In the genomic region with DNA sequence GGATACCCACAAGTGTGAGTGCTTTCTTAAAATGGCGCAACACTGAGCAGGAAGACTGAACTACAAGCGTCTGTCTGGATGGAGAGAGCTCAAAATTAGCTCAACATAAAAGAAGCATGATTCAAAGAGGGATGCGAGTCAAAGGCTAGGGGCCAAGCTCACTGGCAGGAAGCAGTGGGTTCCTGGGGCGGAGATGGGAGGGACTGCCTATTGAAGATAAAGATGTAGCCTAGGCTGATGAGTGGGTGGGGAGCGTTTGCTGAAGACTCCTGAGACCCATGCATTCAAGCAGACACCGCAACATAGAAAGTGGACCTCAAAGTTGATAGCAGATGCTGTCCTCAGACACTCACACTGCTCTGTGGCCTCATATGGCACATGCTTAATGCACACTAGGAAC, we compare ENCODE assay signal across 26 mouse cellular contexts.
DNase-seq lines count a peak whose midpoint lies in the region; ATAC-seq lines count a peak whose summit lies in the region.
"Had no signal": no experiment of that assay in that cellular context is flagged by ENCODE, and none has a peak within 500 bp of the region (broad histone marks: within the 10 kb centered on the region; RNA-seq: fewer than 3 reads in every experiment).

No protein-coding gene starts in this region.

- ATAC-seq in megakaryocyte, adult 5-6 weeks (ENCODE audit: poor library complexity, severe bottlenecking): no peak
- 0 out of 2 replicates have a peak, but pooled peaks have one; percentile 3 for ATAC-seq in granulocyte monocyte progenitor cell, adult 5-6 weeks (replicated peaks; ENCODE audit: poor library complexity, severe bottlenecking)
- 0 out of 2 replicates have a peak, but pooled peaks have one; percentile 16 for ATAC-seq in liver, embryonic 16.5 days (ENCODE audit: low read depth)
- ATAC-seq: forebrain, postnatal 0 days; intestine, embryonic 15.5 days; midbrain, embryonic 13.5 days had no signal

- no peak overlapping the region for H3K4me2 ChIP-seq in liver, embryonic 16.5 days (ENCODE audit: low read depth, low read length)
- H3K4me2 ChIP-seq: embryonic facial prominence, embryonic 12.5 days; heart, embryonic 15.5 days; hindbrain, embryonic 15.5 days; intestine, embryonic 15.5 days; limb, embryonic 12.5 days; midbrain, embryonic 13.5 days; neural tube, embryonic 12.5 days; stomach, embryonic 15.5 days had no signal

- WGBS in liver, embryonic 16.5 days (ENCODE audit: insufficient replicate concordance): 18% methylated on average over 6 of the region's 6 CpGs
- WGBS in midbrain, embryonic 10.5 days: 89% methylated on average over 6 of the region's 6 CpGs

- peaks cover 63% of the 10 kb centered on the region for H3K4me1 ChIP-seq in megakaryocyte, embryonic 14.5 days
- H3K4me1 ChIP-seq in liver, embryonic 16.5 days (ENCODE audit: control insufficient read depth, low read depth, low read length): no peaks in the 10 kb centered on the region
- H3K4me1 ChIP-seq in midbrain, embryonic 10.5 days: peaks cover 25% of the 10 kb centered on the region
- H3K4me1 ChIP-seq: embryonic facial prominence, embryonic 12.5 days; intestine, embryonic 15.5 days; neural tube, embryonic 12.5 days; stomach, embryonic 15.5 days had no signal

- H3K27ac ChIP-seq in liver, embryonic 16.5 days (ENCODE audit: low read length): no peak overlapping the region
- H3K27ac ChIP-seq in midbrain, embryonic 10.5 days (replicated peaks): no peak overlapping the region
- H3K27ac ChIP-seq: embryonic facial prominence, embryonic 12.5 days; heart, embryonic 15.5 days; hindbrain, embryonic 15.5 days; intestine, embryonic 15.5 days; layer of hippocampus, adult 2 months; limb, embryonic 12.5 days; midbrain, embryonic 13.5 days; neural tube, embryonic 12.5 days; stomach, embryonic 15.5 days had no signal

- no peak for DNase-seq in neural tube, embryonic 10.5 days (ENCODE audit: extremely low spot score, low spot score)
- DNase-seq in adrenal gland, postnatal 25 days: no peak
- no peak for DNase-seq in midbrain, embryonic 10.5 days (ENCODE audit: low spot score)
- DNase-seq: cerebellum, adult 18-20 months; cerebellum, postnatal 14 days; forebrain, postnatal 0 days; gastrocnemius, postnatal 25 days; kidney, adult 9 months; kidney, postnatal 25 days; layer of hippocampus, postnatal 36 days; lung, postnatal 4 days; right cerebral cortex, postnatal 4 days; thymus, postnatal 25 days had no signal

- H3K4me3 ChIP-seq in megakaryocyte, embryonic 14.5 days (replicated peaks): peak overlapping the region; percentile 81
- H3K4me3 ChIP-seq in liver, embryonic 16.5 days (ENCODE audit: low read depth, low read length): no peak overlapping the region
- no peak overlapping the region for H3K4me3 ChIP-seq in midbrain, embryonic 10.5 days
- H3K4me3 ChIP-seq: embryonic facial prominence, embryonic 12.5 days; heart, embryonic 15.5 days; hindbrain, embryonic 15.5 days; intestine, embryonic 15.5 days; layer of hippocampus, adult 2 months; limb, embryonic 12.5 days; midbrain, embryonic 13.5 days; neural tube, embryonic 12.5 days; stomach, embryonic 15.5 days had no signal

- H3K27me3 ChIP-seq in megakaryocyte, embryonic 14.5 days (replicated peaks): no peaks in the 10 kb centered on the region
- H3K27me3 ChIP-seq in liver, embryonic 16.5 days (ENCODE audit: control insufficient read depth, insufficient read depth, low read depth, low read length): no peaks in the 10 kb centered on the region
- no peaks in the 10 kb centered on the region for H3K27me3 ChIP-seq in midbrain, embryonic 10.5 days (ENCODE audit: low read depth, poor library complexity, severe bottlenecking)
- H3K27me3 ChIP-seq: embryonic facial prominence, embryonic 12.5 days; heart, embryonic 15.5 days; hindbrain, embryonic 15.5 days; intestine, embryonic 15.5 days; limb, embryonic 12.5 days; midbrain, embryonic 13.5 days; neural tube, embryonic 12.5 days; stomach, embryonic 15.5 days had no signal

- H3K9ac ChIP-seq in liver, embryonic 16.5 days (ENCODE audit: low read depth, low read length): no peak overlapping the region
- H3K9ac ChIP-seq: embryonic facial prominence, embryonic 12.5 days; forebrain, postnatal 0 days; heart, embryonic 15.5 days; hindbrain, embryonic 15.5 days; intestine, embryonic 15.5 days; limb, embryonic 12.5 days; midbrain, embryonic 13.5 days; neural tube, embryonic 12.5 days; stomach, embryonic 15.5 days had no signal

- peaks cover 9% of the 10 kb centered on the region for H3K36me3 ChIP-seq in megakaryocyte, embryonic 14.5 days (replicated peaks; ENCODE audit: low read length)
- no peaks in the 10 kb centered on the region for H3K36me3 ChIP-seq in liver, embryonic 16.5 days (ENCODE audit: control insufficient read depth, insufficient read depth)
- peaks cover 75% of the 10 kb centered on the region for H3K36me3 ChIP-seq in midbrain, embryonic 10.5 days

- no peaks in the 10 kb centered on the region for H3K9me3 ChIP-seq in megakaryocyte, embryonic 14.5 days
- H3K9me3 ChIP-seq in liver, embryonic 16.5 days (replicated peaks; ENCODE audit: control insufficient read depth, low read length): no peaks in the 10 kb centered on the region
- H3K9me3 ChIP-seq in midbrain, embryonic 10.5 days (replicated peaks): no peaks in the 10 kb centered on the region
- H3K9me3 ChIP-seq: embryonic facial prominence, embryonic 12.5 days; heart, embryonic 15.5 days; hindbrain, embryonic 15.5 days; intestine, embryonic 15.5 days; limb, embryonic 12.5 days; midbrain, embryonic 13.5 days; neural tube, embryonic 12.5 days; stomach, embryonic 15.5 days had no signal
